Mouse (Mus musculus): ENCODE results near the gene Garem2. TPM values are rescaled to one million over a fixed set of nuclear protein-coding genes. Genes with fewer than 3 reads are reported as not detected.

Gene Garem2
- polyA plus RNA-seq, 1 experiment: not detected

GRCm38 (mm10) chr5:30108233-30108632, 3.3 kb downstream of the Garem2 start:
- peaks cover 38% of the 10 kb centered on the region for H3K4me1 ChIP-seq (ENCODE audit: control insufficient read depth, insufficient read depth, low read length)
- TF ChIP-seq POLR2A (IDR thresholded peaks at IDR 0.05; ENCODE audit: insufficient read depth, low read depth, low read length) (no peak), CTCF (IDR thresholded peaks at IDR 0.05; ENCODE audit: insufficient read depth, low read depth, low read length) (no peak)
- no peak overlapping the region for H3K4me3 ChIP-seq (ENCODE audit: insufficient read depth, low read depth, low read length)
- H3K27ac ChIP-seq (ENCODE audit: insufficient read depth, low read depth, low read length): no peak overlapping the region
- 88% methylated on average over 6 of the region's 6 CpGs for WGBS

GRCm38 (mm10) chr5:30109899-30110298, 4.9 kb downstream of the Garem2 start:
- 79% methylated on average over 2 of the region's 2 CpGs for WGBS
- TF ChIP-seq CTCF (IDR thresholded peaks at IDR 0.05; ENCODE audit: insufficient read depth, low read depth, low read length): no peak
- no peak for TF ChIP-seq POLR2A (IDR thresholded peaks at IDR 0.05; ENCODE audit: insufficient read depth, low read depth, low read length)
- Histone ChIP-seq H3K27ac (ENCODE audit: insufficient read depth, low read depth, low read length) (no peak overlapping the region), H3K4me3 (ENCODE audit: insufficient read depth, low read depth, low read length) (no peak overlapping the region), H3K4me1 (ENCODE audit: control insufficient read depth, insufficient read depth, low read length) (peaks cover 50% of the 10 kb centered on the region)

GRCm38 (mm10) chr5:30110371-30111060, 5.6 kb downstream of the Garem2 start:
- no peak for TF ChIP-seq POLR2A (IDR thresholded peaks at IDR 0.05; ENCODE audit: insufficient read depth, low read depth, low read length)
- TF ChIP-seq CTCF (IDR thresholded peaks at IDR 0.05; ENCODE audit: insufficient read depth, low read depth, low read length): no peak
- no peak overlapping the region for H3K27ac ChIP-seq (ENCODE audit: insufficient read depth, low read depth, low read length)
- H3K4me3 ChIP-seq (ENCODE audit: insufficient read depth, low read depth, low read length): no peak overlapping the region
- H3K4me1 ChIP-seq (ENCODE audit: control insufficient read depth, insufficient read depth, low read length): peaks cover 46% of the 10 kb centered on the region
- 47% methylated on average over 22 of the region's 22 CpGs for WGBS

GRCm38 (mm10) chr5:30111126-30111525, 6.2 kb downstream of the Garem2 start:
- TF ChIP-seq POLR2A (IDR thresholded peaks at IDR 0.05; ENCODE audit: insufficient read depth, low read depth, low read length) (no peak), CTCF (IDR thresholded peaks at IDR 0.05; ENCODE audit: insufficient read depth, low read depth, low read length) (peak; percentile 23; the same call in 1 of the 2 replicates)
- 12% methylated on average over 18 of the region's 18 CpGs for WGBS
- H3K4me3 ChIP-seq (ENCODE audit: insufficient read depth, low read depth, low read length): no peak overlapping the region
- H3K27ac ChIP-seq (ENCODE audit: insufficient read depth, low read depth, low read length): no peak overlapping the region
- H3K4me1 ChIP-seq (ENCODE audit: control insufficient read depth, insufficient read depth, low read length): peaks cover 40% of the 10 kb centered on the region

- peaks cover 34% of the 10 kb centered on the region for H3K4me1 ChIP-seq (ENCODE audit: control insufficient read depth, insufficient read depth, low read length)
- no peak overlapping the region for H3K27ac ChIP-seq (ENCODE audit: insufficient read depth, low read depth, low read length)
- WGBS: 76% methylated on average over 3 of the region's 3 CpGs
- TF ChIP-seq POLR2A (IDR thresholded peaks at IDR 0.05; ENCODE audit: insufficient read depth, low read depth, low read length): no peak
- TF ChIP-seq CTCF (IDR thresholded peaks at IDR 0.05; ENCODE audit: insufficient read depth, low read depth, low read length): no peak
- H3K4me3 ChIP-seq (ENCODE audit: insufficient read depth, low read depth, low read length): no peak overlapping the region
Measured at GRCm38 (mm10) chr5:30111771-30112170, 6.8 kb downstream of the Garem2 start.

- 90% methylated on average over 3 of the region's 3 CpGs for WGBS
- H3K4me3 ChIP-seq (ENCODE audit: insufficient read depth, low read depth, low read length): no peak overlapping the region
- TF ChIP-seq CTCF (IDR thresholded peaks at IDR 0.05; ENCODE audit: insufficient read depth, low read depth, low read length) (no peak), POLR2A (IDR thresholded peaks at IDR 0.05; ENCODE audit: insufficient read depth, low read depth, low read length) (no peak)
- peaks cover 32% of the 10 kb centered on the region for H3K4me1 ChIP-seq (ENCODE audit: control insufficient read depth, insufficient read depth, low read length)
- H3K27ac ChIP-seq (ENCODE audit: insufficient read depth, low read depth, low read length): no peak overlapping the region
Measured at GRCm38 (mm10) chr5:30112533-30113068, 7.6 kb downstream of the Garem2 start.

- no peak overlapping the region for H3K27ac ChIP-seq (ENCODE audit: insufficient read depth, low read depth, low read length)
- H3K4me3 ChIP-seq (ENCODE audit: insufficient read depth, low read depth, low read length): peak overlapping the region; percentile 70
- peaks cover 30% of the 10 kb centered on the region for H3K4me1 ChIP-seq (ENCODE audit: control insufficient read depth, insufficient read depth, low read length)
- 12% methylated on average over 102 of the region's 103 CpGs for WGBS
- TF ChIP-seq POLR2A (IDR thresholded peaks at IDR 0.05; ENCODE audit: insufficient read depth, low read depth, low read length): no peak; the same call in 1 of the 2 replicates
- TF ChIP-seq CTCF (IDR thresholded peaks at IDR 0.05; ENCODE audit: insufficient read depth, low read depth, low read length): peak; percentile 54; the same call in 1 of the 2 replicates
Measured at GRCm38 (mm10) chr5:30113881-30114760, 9.2 kb downstream of the Garem2 start.

GRCm38 (mm10) chr5:30114761-30115140, 9.8 kb downstream of the Garem2 start:
- H3K4me1 ChIP-seq (ENCODE audit: control insufficient read depth, insufficient read depth, low read length): peaks cover 30% of the 10 kb centered on the region
- TF ChIP-seq POLR2A (IDR thresholded peaks at IDR 0.05; ENCODE audit: insufficient read depth, low read depth, low read length) (no peak), CTCF (IDR thresholded peaks at IDR 0.05; ENCODE audit: insufficient read depth, low read depth, low read length) (no peak)
- H3K4me3 ChIP-seq (ENCODE audit: insufficient read depth, low read depth, low read length): peak overlapping the region; percentile 70
- 14% methylated on average over 28 of the region's 28 CpGs for WGBS
- H3K27ac ChIP-seq (ENCODE audit: insufficient read depth, low read depth, low read length): no peak overlapping the region

GRCm38 (mm10) chr5:30115718-30116117, 10.8 kb downstream of the Garem2 start:
- H3K4me1 ChIP-seq (ENCODE audit: control insufficient read depth, insufficient read depth, low read length): peaks cover 27% of the 10 kb centered on the region
- no peak overlapping the region for H3K27ac ChIP-seq (ENCODE audit: insufficient read depth, low read depth, low read length)
- WGBS: 76% methylated on average over 10 of the region's 10 CpGs
- TF ChIP-seq POLR2A (IDR thresholded peaks at IDR 0.05; ENCODE audit: insufficient read depth, low read depth, low read length) (no peak), CTCF (IDR thresholded peaks at IDR 0.05; ENCODE audit: insufficient read depth, low read depth, low read length) (no peak)
- H3K4me3 ChIP-seq (ENCODE audit: insufficient read depth, low read depth, low read length): no peak overlapping the region

Measured in olfactory bulb, adult 2 months (tissue).